Mouse (Mus musculus): ENCODE data around the gene Pigg. TPM values are rescaled to one million over a fixed set of nuclear protein-coding genes. Genes with fewer than 3 reads are reported as not detected.

Gene Pigg
- total RNA-seq, 2 experiments from 2014 or later, result 3.2 to 3.9 TPM

- DNase-seq, result no peak
These were observed 41.6 kb downstream of the Pigg start for GRCm38 (mm10) chr5:108354056-108354455.

DNA sequence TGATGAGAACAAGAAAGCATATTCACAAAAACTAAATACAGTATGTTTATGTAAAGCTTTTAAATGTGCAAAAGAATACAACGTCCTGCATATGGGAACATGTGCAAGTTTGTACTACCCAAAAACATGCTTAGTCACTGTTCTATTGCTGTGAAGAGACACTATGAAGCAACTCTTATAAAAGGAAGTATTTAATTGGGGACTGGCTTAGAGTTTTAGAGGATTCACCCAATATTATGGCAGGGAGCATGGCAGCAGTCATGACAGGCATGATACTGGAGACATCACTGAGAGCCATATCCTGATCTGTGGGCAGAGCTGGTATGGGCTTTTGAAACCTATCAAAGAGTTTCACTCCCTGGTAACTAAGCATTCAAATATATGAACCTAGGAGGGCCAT lies 45.5 kb downstream of the Pigg start:
- no peak for DNase-seq

GRCm38 (mm10) chr5:108359491-108359890 lies 47.1 kb downstream of the Pigg start:
- DNase-seq, result no peak

DNA sequence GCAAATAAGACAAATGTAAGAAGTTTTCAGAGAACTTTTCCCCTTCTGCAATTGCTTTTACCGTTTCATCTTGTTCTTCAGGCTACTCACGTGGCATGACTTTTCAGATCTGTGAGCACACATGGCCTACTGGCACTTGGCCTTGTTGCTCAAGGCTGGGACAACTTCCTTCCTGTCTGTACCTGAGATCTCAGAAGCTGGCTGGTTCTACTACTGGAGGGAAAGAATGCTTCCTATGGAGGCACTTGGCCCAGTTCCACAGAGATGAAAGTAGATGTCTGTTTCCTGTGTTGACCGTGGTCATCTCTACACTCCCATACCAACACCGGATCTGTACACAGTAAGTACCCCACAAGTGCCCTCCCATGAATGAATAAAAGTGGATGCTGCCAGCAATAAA lies 47.8 kb downstream of the Pigg start:
- no peak for DNase-seq

GRCm38 (mm10) chr5:108362330-108362729 lies 49.9 kb downstream of the Pigg start:
- no peak for DNase-seq

- peak; percentile 7 for DNase-seq
These were observed 54.0 kb downstream of the Pigg start for GRCm38 (mm10) chr5:108366328-108366983.

GRCm38 (mm10) chr5:108366984-108367841 lies 54.8 kb downstream of the Pigg start:
- DNase-seq, result peak; percentile 19

GRCm38 (mm10) chr5:108367871-108368332 lies 55.5 kb downstream of the Pigg start, which contains the start of gene Gm42517:
Gene Gm42517, minus strand, starts transcription at chr5:108367922.
- DNase-seq, result peak; percentile 8

- no peak for DNase-seq
These were observed 56.0 kb downstream of the Pigg start for GRCm38 (mm10) chr5:108368446-108368845.

- no peak for DNase-seq
These were observed 56.6 kb downstream of the Pigg start for GRCm38 (mm10) chr5:108368851-108369621.

DNA sequence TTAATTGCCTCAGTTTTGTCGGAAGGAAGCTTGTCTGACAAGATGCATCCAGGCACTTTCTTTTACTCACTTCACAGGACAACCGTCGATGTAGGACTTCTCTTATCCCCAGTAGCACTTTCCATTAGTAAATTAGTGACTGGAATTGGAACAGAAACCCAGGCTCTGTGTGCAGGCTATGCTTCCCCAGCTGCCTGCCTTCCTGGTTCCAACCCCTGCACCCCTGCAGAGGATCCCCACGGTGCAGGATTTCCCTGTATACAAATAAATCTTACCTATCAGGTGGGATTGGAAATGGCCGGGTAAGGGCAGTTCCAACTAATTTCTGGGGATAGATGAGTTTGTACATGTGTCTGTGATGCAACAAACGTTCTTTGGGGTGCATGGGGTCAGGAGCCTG lies 57.6 kb downstream of the Pigg start:
- DNase-seq, result no peak

DNA sequence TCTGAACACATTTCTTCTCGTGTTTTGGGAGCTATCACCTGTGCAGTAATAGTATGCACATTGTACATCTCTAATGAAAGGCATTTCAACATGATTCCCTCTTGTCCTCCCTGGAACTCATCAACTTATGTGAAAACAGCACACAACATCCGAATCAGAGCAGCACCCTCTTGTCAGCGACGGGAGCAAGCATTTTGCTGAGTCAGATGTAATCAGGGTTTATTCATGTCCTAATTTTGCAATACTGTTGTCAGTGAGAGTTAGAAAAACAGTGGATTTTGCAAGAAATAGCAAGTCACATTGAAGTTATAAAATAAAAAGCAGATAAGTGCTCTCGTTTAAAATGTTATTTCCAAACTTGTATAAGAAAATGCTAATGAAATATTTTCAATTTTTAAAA lies 61.7 kb downstream of the Pigg start:
- DNase-seq, result no peak

- no peak for DNase-seq
These were observed 63.6 kb downstream of the Pigg start for GRCm38 (mm10) chr5:108376059-108376458.

DNA sequence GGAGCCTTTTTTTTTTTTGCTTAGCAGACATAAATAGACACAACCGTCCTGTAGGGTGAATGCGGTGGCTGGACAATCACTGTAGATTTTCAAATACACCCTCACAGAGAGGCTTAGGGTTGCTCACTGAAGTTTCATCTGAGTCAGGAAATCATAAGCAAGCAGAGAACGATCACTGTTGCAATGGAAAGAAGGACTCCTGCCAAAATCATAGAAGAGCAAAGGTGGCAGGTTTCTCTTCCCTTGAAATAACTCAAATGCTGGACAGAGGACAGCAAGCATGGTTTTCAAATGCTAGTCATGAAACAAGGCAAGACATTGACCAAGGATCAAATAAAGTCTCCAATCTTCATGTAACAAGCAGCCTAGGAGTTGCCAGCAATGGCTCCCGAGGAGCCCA lies 65.9 kb downstream of the Pigg start:
- DNase-seq, result no peak

- DNase-seq, result no peak
These were observed 73.2 kb downstream of the Pigg start for GRCm38 (mm10) chr5:108385632-108386031.

GRCm38 (mm10) chr5:108386449-108386848 lies 74.0 kb downstream of the Pigg start:
- no peak for DNase-seq

GRCm38 (mm10) chr5:108388201-108388600 lies 75.8 kb downstream of the Pigg start, which contains the start of gene Pde6b:
Gene Pde6b, plus strand, starts transcription at chr5:108388391.
- no peak for DNase-seq

DNA sequence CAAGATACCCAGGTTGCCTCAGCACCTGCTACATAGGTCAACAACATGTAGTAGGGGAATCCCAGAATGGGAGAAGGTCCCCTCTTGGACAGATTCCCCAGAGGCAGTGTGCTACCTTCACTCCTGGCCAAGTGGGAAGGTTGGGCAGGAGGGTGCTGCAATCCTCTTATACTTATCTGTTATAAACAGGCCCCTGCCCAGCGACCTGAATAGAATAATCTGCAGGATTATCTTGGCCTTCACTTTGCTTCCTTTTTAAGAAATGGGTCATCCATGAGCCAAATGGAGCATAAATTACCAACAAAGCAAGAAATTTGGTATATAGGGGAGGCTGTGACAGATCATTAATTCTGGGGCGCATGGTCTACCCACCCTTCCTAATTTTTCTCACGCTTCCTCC lies 77.3 kb downstream of the Pigg start:
- no peak for DNase-seq
